16 mouse cellular contexts compared by ENCODE assay signal in genomic region chr8:57317890-57318480, GRCm38 (mm10). TPM values are rescaled to one million over a fixed set of nuclear protein-coding genes. Genes with fewer than 3 reads are reported as not detected.
DNase-seq lines count a peak whose midpoint lies in the region; ATAC-seq and TF ChIP-seq lines count a peak whose summit lies in the region.
"Had no signal": no experiment of that assay in that cellular context is flagged by ENCODE, and none has a peak within 500 bp of the region (broad histone marks: within the 10 kb centered on the region; RNA-seq: fewer than 3 reads in every experiment).

No protein-coding gene starts in this region.

- no peak overlapping the region for H3K9ac ChIP-seq in midbrain, embryonic 14.5 days (replicated peaks; ENCODE audit: low read length)
- no peak overlapping the region for H3K9ac ChIP-seq in midbrain, postnatal 0 days (replicated peaks; ENCODE audit: low read length, poor library complexity, severe bottlenecking)
- peak overlapping the region; percentile 99 for H3K9ac ChIP-seq in limb, embryonic 13.5 days
- no peak overlapping the region; the same call in 1 of the 2 replicates for H3K9ac ChIP-seq in stomach, postnatal 0 days (ENCODE audit: low read length)
- H3K9ac ChIP-seq: liver, embryonic 13.5 days; neural tube, embryonic 12.5 days had no signal

- ATAC-seq in midbrain, embryonic 14.5 days (ENCODE audit: low FRiP score, low TSS enrichment), result no peak
- ATAC-seq in midbrain, postnatal 0 days (ENCODE audit: low FRiP score), result no peak
- no peak for ATAC-seq in limb, embryonic 13.5 days (ENCODE audit: low FRiP score, low read depth)
- no peak for ATAC-seq in stomach, postnatal 0 days (ENCODE audit: low FRiP score, low TSS enrichment)

- peak; percentile 79 for DNase-seq in heart, adult 11 months
- DNase-seq in heart, postnatal 4 days, result no peak
- peak; percentile 8 for DNase-seq in midbrain, embryonic 14.5 days
- DNase-seq in midbrain, postnatal 0 days (ENCODE audit: low spot score), result no peak
- no peak for DNase-seq in stomach, postnatal 0 days (ENCODE audit: low spot score)
- no peak for DNase-seq in hindbrain, embryonic 10.5 days (ENCODE audit: low spot score)
- no peak for DNase-seq in testis, postnatal 10 days (ENCODE audit: low spot score)
- DNase-seq: cerebellum, adult 11-12 months; liver, embryonic 13.5 days; thymus, postnatal 25 days had no signal

- peaks cover 9% of the 10 kb centered on the region for H3K4me1 ChIP-seq in midbrain, embryonic 14.5 days (ENCODE audit: control insufficient read depth, insufficient read depth, low read length)
- H3K4me1 ChIP-seq in midbrain, postnatal 0 days (ENCODE audit: insufficient read depth, low read length), result no peaks in the 10 kb centered on the region; the same call in 1 of the 2 replicates
- H3K4me1 ChIP-seq in limb, embryonic 13.5 days, result peaks cover 18% of the 10 kb centered on the region
- H3K4me1 ChIP-seq in stomach, postnatal 0 days (replicated peaks; ENCODE audit: control insufficient read depth, insufficient read depth), result no peaks in the 10 kb centered on the region; the same call in 1 of the 2 replicates
- H3K4me1 ChIP-seq in hindbrain, embryonic 10.5 days (replicated peaks), result peaks cover 19% of the 10 kb centered on the region

- H3K36me3 ChIP-seq in midbrain, embryonic 14.5 days (ENCODE audit: control insufficient read depth, insufficient read depth, low read length), result no peaks in the 10 kb centered on the region
- no peaks in the 10 kb centered on the region for H3K36me3 ChIP-seq in midbrain, postnatal 0 days (ENCODE audit: insufficient read depth, low read length)
- no peaks in the 10 kb centered on the region for H3K36me3 ChIP-seq in limb, embryonic 13.5 days
- H3K36me3 ChIP-seq in stomach, postnatal 0 days (ENCODE audit: control insufficient read depth, insufficient read depth, low read length), result no peaks in the 10 kb centered on the region
- H3K36me3 ChIP-seq in hindbrain, embryonic 10.5 days, result no peaks in the 10 kb centered on the region
- H3K36me3 ChIP-seq: liver, embryonic 13.5 days; neural tube, embryonic 12.5 days had no signal

- 2% methylated on average over 5 of the region's 5 CpGs for WGBS in midbrain, embryonic 14.5 days
- 4% methylated on average over 5 of the region's 5 CpGs for WGBS in midbrain, postnatal 0 days
- WGBS in limb, embryonic 13.5 days, result 16% methylated on average over 5 of the region's 5 CpGs
- WGBS in stomach, postnatal 0 days, result 27% methylated on average over 5 of the region's 5 CpGs
- 2% methylated on average over 5 of the region's 5 CpGs for WGBS in hindbrain, embryonic 10.5 days

- TF ChIP-seq EP300 in stomach, postnatal 0 days (optimal IDR thresholded peaks at IDR 0.05), result no peak

- no peaks in the 10 kb centered on the region for H3K9me3 ChIP-seq in midbrain, embryonic 14.5 days (ENCODE audit: control insufficient read depth, low read length)
- no peaks in the 10 kb centered on the region for H3K9me3 ChIP-seq in midbrain, postnatal 0 days (ENCODE audit: low read length)
- no peaks in the 10 kb centered on the region for H3K9me3 ChIP-seq in limb, embryonic 13.5 days
- no peaks in the 10 kb centered on the region for H3K9me3 ChIP-seq in stomach, postnatal 0 days (ENCODE audit: control insufficient read depth, low read length)
- no peaks in the 10 kb centered on the region for H3K9me3 ChIP-seq in hindbrain, embryonic 10.5 days
- H3K9me3 ChIP-seq: liver, embryonic 13.5 days; neural tube, embryonic 12.5 days had no signal

- TF ChIP-seq CTCF in midbrain, postnatal 0 days (IDR thresholded peaks at IDR 0.05), result no peak
- TF ChIP-seq CTCF in stomach, postnatal 0 days (IDR thresholded peaks at IDR 0.05; ENCODE audit: low read depth), result no peak

- H3K27me3 ChIP-seq in midbrain, embryonic 14.5 days (ENCODE audit: control insufficient read depth, insufficient read depth, low read length), result peaks cover 96% of the 10 kb centered on the region
- H3K27me3 ChIP-seq in midbrain, postnatal 0 days (ENCODE audit: insufficient read depth, low read length), result peaks cover 91% of the 10 kb centered on the region
- peaks cover 43% of the 10 kb centered on the region for H3K27me3 ChIP-seq in limb, embryonic 13.5 days
- H3K27me3 ChIP-seq in stomach, postnatal 0 days (ENCODE audit: control insufficient read depth, insufficient read depth, low read length), result peaks cover 9% of the 10 kb centered on the region; the same call in 1 of the 2 replicates
- H3K27me3 ChIP-seq in hindbrain, embryonic 10.5 days (ENCODE audit: insufficient read depth, poor library complexity, severe bottlenecking), result peaks cover 100% of the 10 kb centered on the region

- H3K4me2 ChIP-seq in midbrain, embryonic 14.5 days (ENCODE audit: low read length), result no peak overlapping the region
- no peak overlapping the region for H3K4me2 ChIP-seq in midbrain, postnatal 0 days (ENCODE audit: low read depth, low read length, poor library complexity, severe bottlenecking)
- H3K4me2 ChIP-seq in limb, embryonic 13.5 days (replicated peaks), result peak overlapping the region; percentile 75
- peak overlapping the region; percentile 36 for H3K4me2 ChIP-seq in stomach, postnatal 0 days (replicated peaks; ENCODE audit: low read depth)
- H3K4me2 ChIP-seq: liver, embryonic 13.5 days; neural tube, embryonic 12.5 days had no signal

- no peak overlapping the region for H3K4me3 ChIP-seq in midbrain, embryonic 14.5 days (replicated peaks; ENCODE audit: low read depth, low read length)
- no peak overlapping the region for H3K4me3 ChIP-seq in midbrain, postnatal 0 days (ENCODE audit: low read depth, low read length)
- H3K4me3 ChIP-seq in limb, embryonic 13.5 days, result peak overlapping the region; percentile 81
- 0 out of 2 replicates have a peak overlapping the region, but pooled peaks have one; percentile 63 for H3K4me3 ChIP-seq in stomach, postnatal 0 days (ENCODE audit: low read depth, low read length)
- H3K4me3 ChIP-seq in hindbrain, embryonic 10.5 days, result no peak overlapping the region
- H3K4me3 ChIP-seq: liver, embryonic 13.5 days; neural tube, embryonic 12.5 days had no signal

- H3K27ac ChIP-seq in midbrain, embryonic 14.5 days (replicated peaks; ENCODE audit: low read depth, low read length), result no peak overlapping the region
- no peak overlapping the region for H3K27ac ChIP-seq in midbrain, postnatal 0 days (ENCODE audit: low read depth, low read length)
- H3K27ac ChIP-seq in limb, embryonic 13.5 days, result peak overlapping the region; percentile 97; the same call in 1 of the 2 replicates
- 0 out of 2 replicates have a peak overlapping the region, but pooled peaks have one; percentile 31 for H3K27ac ChIP-seq in stomach, postnatal 0 days (replicated peaks)
- H3K27ac ChIP-seq in hindbrain, embryonic 10.5 days, result no peak overlapping the region
- H3K27ac ChIP-seq: liver, embryonic 13.5 days; neural tube, embryonic 12.5 days had no signal

RNA-seq across cellular contexts. Expression of gene Hand2, which starts 2.8 kb away (rescaled TPM):
- 10 to 100 TPM; 62.1 to 69.6 TPM for total RNA-seq in heart, postnatal 4 days (2021)
- polyA plus RNA-seq in midbrain, embryonic 14.5 days (2014; fragmentation: Nextera tagmentation; extraction: Ambion mirVana), result not detected in 2 replicates
- total RNA-seq in midbrain, postnatal 0 days (2014; rRNA removed), result not detected in 2 replicates
- polyA plus RNA-seq in midbrain, postnatal 0 days (2015; fragmentation: Nextera tagmentation; extraction: Ambion mirVana), result not detected in 2 replicates
- 10.8 and 11.4 TPM in 2 replicates for polyA plus RNA-seq in limb, embryonic 13.5 days (2015; fragmentation: Nextera tagmentation; extraction: Ambion mirVana)
- polyA plus RNA-seq in stomach, postnatal 0 days (2015; fragmentation: Nextera tagmentation; extraction: Ambion mirVana), result 6.8 and 7.7 TPM in 2 replicates
- polyA plus RNA-seq in hindbrain, embryonic 10.5 days (2016; fragmentation: Nextera tagmentation; extraction: Ambion mirVana), result 0.20 TPM in 1 of 2 replicates, not detected in the other
- total RNA-seq: hematopoietic stem cell, adult 5-6 weeks; layer of hippocampus, postnatal 10 days; megakaryocyte, adult 5-6 weeks had no signal
- polyA plus RNA-seq: kidney, embryonic 14.5 days had no signal

Comparison
In these comparisons a context has a peak if more than half of its experiments do, and no peak if none do; other contexts are left out.
1. DNase-seq: peak in heart, adult 11 months (single experiment) and midbrain, embryonic 14.5 days (single experiment); none in heart, postnatal 4 days (single experiment), midbrain, postnatal 0 days (single experiment), stomach, postnatal 0 days (single experiment), hindbrain, embryonic 10.5 days (single experiment) and testis, postnatal 10 days (single experiment).
2. H3K27ac ChIP-seq: peak in limb, embryonic 13.5 days (single experiment) and stomach, postnatal 0 days (single experiment); none in midbrain, embryonic 14.5 days (single experiment), midbrain, postnatal 0 days (single experiment) and hindbrain, embryonic 10.5 days (single experiment).
3. H3K4me2 ChIP-seq: peak in limb, embryonic 13.5 days (single experiment) and stomach, postnatal 0 days (single experiment); none in midbrain, embryonic 14.5 days (single experiment) and midbrain, postnatal 0 days (single experiment).
4. H3K4me3 ChIP-seq: peak in limb, embryonic 13.5 days (single experiment) and stomach, postnatal 0 days (single experiment); none in midbrain, embryonic 14.5 days (single experiment), midbrain, postnatal 0 days (single experiment) and hindbrain, embryonic 10.5 days (single experiment).